Mouse (Mus musculus) myocyte (in vitro differentiated cells): Measurements from ENCODE around the gene Cnp. TPM values are rescaled to one million over a fixed set of nuclear protein-coding genes. Genes with fewer than 3 reads are reported as not detected.

Source experiments
- H3K27me3 ChIP-seq: one replicate; pipeline ENCODE4 v1.6.1; 2011; ENCODE audit not compliant: control insufficient read depth, insufficient read depth, insufficient read length
- H3K36me3 ChIP-seq: one replicate; pipeline ENCODE4 v1.6.1; 2011; ENCODE audit not compliant: control insufficient read depth, insufficient read depth
- H3K4me2 ChIP-seq: one replicate; pipeline ENCODE4 v1.6.1; 2011; ENCODE audit warnings: low read depth, control low read depth
- H3K4me3 ChIP-seq: one replicate; pipeline ENCODE4 v1.5.1; 2011; ENCODE audit warnings: mild to moderate bottlenecking, control low read depth, moderate library complexity
- H3K79me2 ChIP-seq: one replicate; pipeline ENCODE4 v1.6.1; 2011; ENCODE audit not compliant: control insufficient read depth, insufficient read depth
- H3ac ChIP-seq: one replicate; pipeline ENCODE4 v1.6.1; 2011; ENCODE audit not compliant: control insufficient read depth, insufficient read length
- CEBPB ChIP-seq: IDR thresholded peaks from 2 replicates; pipeline ENCODE4 v1.6.1; 2011; ENCODE audit warnings: mild to moderate bottlenecking, moderate library complexity; ENCODE audit not compliant: poor library complexity, insufficient read depth, severe bottlenecking
- E2F4 ChIP-seq: IDR thresholded peaks from one replicate; pipeline ENCODE4 v1.6.1; 2011; ENCODE audit warnings: mild to moderate bottlenecking, control low read depth, moderate library complexity; ENCODE audit not compliant: insufficient read depth
- MAX ChIP-seq: IDR thresholded peaks from one replicate; pipeline ENCODE4 v1.6.1; 2011; ENCODE audit warnings: low read depth, mild to moderate bottlenecking, control low read depth
- MYOD1 ChIP-seq, 3 experiments: IDR thresholded peaks; one replicate each; pipeline ENCODE4 v1.6.1; 2011; ENCODE audit warnings: control low read depth in 2 of 3, low read depth in 2 of 3, mild to moderate bottlenecking in 2 of 3, moderate library complexity in 1 of 3; ENCODE audit not compliant: insufficient read length in 2 of 3, control insufficient read depth in 1 of 3
- MYOG ChIP-seq, 3 experiments: IDR thresholded peaks; one replicate each; pipeline ENCODE4 v1.6.1; 2011; ENCODE audit warnings: control low read depth in 2 of 3, low read depth in 2 of 3, mild to moderate bottlenecking in 2 of 3; ENCODE audit not compliant: insufficient read length in 2 of 3, control insufficient read depth in 1 of 3, insufficient read depth in 1 of 3
- POLR2A ChIP-seq: IDR thresholded peaks from one replicate; pipeline ENCODE4 v1.6.1; 2011; ENCODE audit warnings: low read depth, mild to moderate bottlenecking, control low read depth, moderate library complexity; ENCODE audit not compliant: insufficient read length
- POLR2AphosphoS2 ChIP-seq: IDR thresholded peaks from one replicate; pipeline ENCODE4 v1.6.1; 2011; ENCODE audit warnings: low read depth, control low read depth; ENCODE audit not compliant: insufficient read length
- REST ChIP-seq: IDR thresholded peaks from one replicate; pipeline ENCODE4 v1.6.1; 2011; ENCODE audit warnings: mild to moderate bottlenecking, control low read depth, moderate library complexity; ENCODE audit not compliant: insufficient read depth, insufficient read length
- SRF ChIP-seq: IDR thresholded peaks from one replicate; pipeline ENCODE4 v1.6.1; 2011; ENCODE audit warnings: low read depth; ENCODE audit not compliant: control insufficient read depth, insufficient read length
- TCF12 ChIP-seq: IDR thresholded peaks from one replicate; pipeline ENCODE4 v1.6.1; 2011; ENCODE audit warnings: mild to moderate bottlenecking, control low read depth; ENCODE audit not compliant: poor library complexity, insufficient read depth, severe bottlenecking
- TCF3 ChIP-seq: IDR thresholded peaks from one replicate; pipeline ENCODE4 v1.6.1; 2011; ENCODE audit warnings: low read depth, control low read depth; ENCODE audit not compliant: insufficient read length
- USF1 ChIP-seq: IDR thresholded peaks from one replicate; pipeline ENCODE4 v1.6.1; 2011; ENCODE audit warnings: low read depth, mild to moderate bottlenecking, control low read depth, moderate library complexity
- polyA plus RNA-seq: library from polyadenylated mRNA; unstranded; fragments of >200 nt; fragmentation: generic; extraction: Trizol; gene quantifications from one replicate; pipeline ENCODE4 v1.2.1, GENCODE M21; 2012; ENCODE audit warnings: missing spikeins

The Cnp gene
- polyA plus RNA-seq, 1 experiment: 18.5 TPM

DNA sequence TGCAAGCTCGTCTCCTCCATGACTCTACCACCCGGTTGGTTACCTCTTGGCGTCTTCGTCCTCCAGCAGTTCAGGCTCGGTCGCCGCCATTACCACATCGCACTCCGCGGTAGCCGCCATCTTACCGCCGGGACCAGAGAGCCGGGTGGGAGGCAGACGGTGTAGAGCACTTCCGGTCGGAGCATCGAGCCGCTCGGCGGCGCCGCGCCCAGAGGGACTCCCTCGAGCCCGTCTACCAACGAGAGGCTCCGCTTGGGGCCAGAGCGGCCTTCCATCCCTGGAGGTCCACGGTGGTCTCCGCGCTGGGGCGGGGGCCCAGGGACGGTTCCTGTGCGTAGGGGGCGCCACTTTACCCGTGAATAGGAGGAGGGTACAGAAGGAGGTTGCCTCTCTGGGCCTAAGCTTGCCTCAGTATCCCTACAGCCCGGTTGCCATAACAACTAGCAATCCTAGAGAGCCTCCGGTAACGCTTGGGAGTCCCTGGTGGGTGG is 44.8 kb downstream of the Cnp start:
- peak overlapping the region; percentile 40 for H3ac ChIP-seq
- H3K27me3 ChIP-seq: no peaks in the 10 kb centered on the region
- peaks cover 5% of the 10 kb centered on the region for H3K36me3 ChIP-seq
- peak overlapping the region; percentile 88 for H3K4me2 ChIP-seq
- peaks cover 48% of the 10 kb centered on the region for H3K79me2 ChIP-seq
- H3K4me3 ChIP-seq: peak overlapping the region; percentile 98
- TF ChIP-seq TCF12 (no peak), USF1 (no peak), SRF (no peak), MYOG (IDR thresholded peaks at IDR 0.05; ENCODE audit: control insufficient read depth in 1 of 3, insufficient read depth in 1 of 3, insufficient read length in 2 of 3, low read depth in 2 of 3) (peak in 1 of 3 experiments; percentile 18), POLR2AphosphoS2 (peak; percentile 83), MYOD1 (IDR thresholded peaks at IDR 0.05; ENCODE audit: control insufficient read depth in 1 of 3, insufficient read length in 2 of 3, low read depth in 2 of 3) (no peak), POLR2A (peak; percentile 81), TCF3 (no peak)

DNA sequence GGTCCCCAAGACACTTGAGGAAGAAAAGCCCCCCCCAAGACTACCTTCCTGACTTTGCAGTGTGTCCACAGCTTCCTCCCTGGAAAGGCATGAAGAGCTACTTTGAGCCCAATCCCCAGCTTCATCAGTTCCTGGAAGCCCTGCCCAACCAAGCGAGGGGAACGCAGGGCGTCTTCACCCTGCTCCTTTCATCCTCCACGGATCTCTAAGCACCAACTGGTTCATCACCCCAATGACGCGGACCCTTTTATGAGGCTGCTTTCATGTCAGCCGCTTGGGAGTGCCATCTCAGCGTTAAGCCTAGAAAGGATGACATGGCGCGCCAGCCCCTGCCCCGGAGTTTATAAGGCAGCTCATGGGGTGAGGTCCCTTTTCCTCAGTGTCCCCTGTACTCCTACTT is 45.3 kb downstream of the Cnp start, which contains the start of gene Dnajc7:
Gene Dnajc7 (minus strand): TSS at position 187 of the 400 bp plus-strand sequence.
- H3K27me3 ChIP-seq: no peaks in the 10 kb centered on the region
- H3K4me2 ChIP-seq: peak within 1 kb of the TSS; percentile 88
- H3K36me3 ChIP-seq: peaks cover 8% of the 10 kb centered on the region
- peak within 1 kb of the TSS; percentile 98 for H3K4me3 ChIP-seq
- TF ChIP-seq MAX: no peak
- no peak for TF ChIP-seq MYOG (IDR thresholded peaks at IDR 0.05; ENCODE audit: control insufficient read depth in 1 of 3, insufficient read depth in 1 of 3, insufficient read length in 2 of 3, low read depth in 2 of 3)
- no peak for TF ChIP-seq CEBPB
- TF ChIP-seq REST: no peak
- no peak for TF ChIP-seq TCF3
- no peak for TF ChIP-seq TCF12
- TF ChIP-seq POLR2A: no peak
- peak within 1 kb of the TSS; percentile 40 for H3ac ChIP-seq
- H3K79me2 ChIP-seq: peaks cover 47% of the 10 kb centered on the region

DNA sequence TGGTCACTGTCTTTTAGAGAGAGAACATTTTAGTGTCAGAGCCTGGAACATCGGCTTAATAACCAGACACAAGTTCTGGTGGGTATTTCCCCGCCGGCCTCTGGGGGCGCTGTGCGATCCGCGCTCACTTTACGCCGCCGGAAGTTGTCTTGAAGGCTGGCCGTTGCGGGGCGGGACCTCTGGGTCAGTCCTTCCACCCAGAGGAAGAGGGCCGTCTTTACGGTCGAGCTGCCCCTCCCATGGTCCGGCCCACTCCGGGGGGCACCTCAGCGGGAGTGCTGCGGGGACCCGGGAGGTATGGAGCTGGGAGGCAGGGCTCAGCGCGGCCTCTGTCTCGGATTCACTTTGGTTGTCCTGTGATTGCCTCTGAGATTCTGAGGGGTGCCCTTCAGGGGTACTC is 48.0 kb downstream of the Cnp start:
- no peak for TF ChIP-seq REST
- TF ChIP-seq TCF3: no peak
- TF ChIP-seq POLR2AphosphoS2: peak; percentile 84
- peak; percentile 90 for TF ChIP-seq POLR2A
- no peak for TF ChIP-seq CEBPB
- peak in 1 of 3 experiments; percentile 22 for TF ChIP-seq MYOD1 (IDR thresholded peaks at IDR 0.05; ENCODE audit: control insufficient read depth in 1 of 3, insufficient read length in 2 of 3, low read depth in 2 of 3)
- TF ChIP-seq MYOG (IDR thresholded peaks at IDR 0.05; ENCODE audit: control insufficient read depth in 1 of 3, insufficient read depth in 1 of 3, insufficient read length in 2 of 3, low read depth in 2 of 3): peak in 1 of 3 experiments; percentile 32
- TF ChIP-seq USF1: no peak
- peak; percentile 63 for TF ChIP-seq SRF
- Histone ChIP-seq H3ac (no peak overlapping the region), H3K4me3 (peak overlapping the region; percentile 79), H3K79me2 (peaks cover 19% of the 10 kb centered on the region), H3K4me2 (peak overlapping the region; percentile 86), H3K36me3 (peaks cover 14% of the 10 kb centered on the region), H3K27me3 (no peaks in the 10 kb centered on the region)

DNA sequence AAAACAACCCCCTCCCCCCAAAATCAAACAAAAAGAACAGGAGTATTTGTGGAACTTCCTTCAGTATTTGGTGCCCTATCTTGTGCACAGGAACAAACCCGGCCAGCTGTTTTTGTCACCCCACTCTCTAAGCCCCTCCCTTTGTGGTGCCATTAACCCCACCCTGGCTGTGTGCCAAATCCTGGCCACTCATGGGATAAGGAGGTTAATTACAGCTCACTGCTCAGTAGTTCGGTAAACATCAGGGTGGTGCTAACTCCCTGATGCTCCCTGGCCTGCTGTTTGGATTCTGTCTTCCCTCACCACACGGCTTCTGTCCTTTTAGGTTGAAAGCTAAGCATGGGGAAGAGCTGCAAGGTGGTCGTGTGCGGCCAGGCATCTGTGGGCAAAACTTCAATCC is 49.2 kb downstream of the Cnp start:
- Histone ChIP-seq H3K27me3 (no peaks in the 10 kb centered on the region), H3ac (no peak overlapping the region), H3K4me3 (peak overlapping the region; percentile 79), H3K79me2 (peaks cover 8% of the 10 kb centered on the region), H3K36me3 (peaks cover 14% of the 10 kb centered on the region), H3K4me2 (peak overlapping the region; percentile 86)
- TF ChIP-seq MAX (no peak), CEBPB (no peak), TCF12 (no peak), POLR2AphosphoS2 (peak; percentile 35), SRF (no peak), E2F4 (no peak), TCF3 (no peak), POLR2A (peak; percentile 50), MYOG (IDR thresholded peaks at IDR 0.05; ENCODE audit: control insufficient read depth in 1 of 3, insufficient read depth in 1 of 3, insufficient read length in 2 of 3, low read depth in 2 of 3) (no peak), REST (no peak), MYOD1 (IDR thresholded peaks at IDR 0.05; ENCODE audit: control insufficient read depth in 1 of 3, insufficient read length in 2 of 3, low read depth in 2 of 3) (peak in 1 of 3 experiments; percentile 55), USF1 (no peak)
